28 mouse cellular contexts compared by ENCODE assay signal in genomic region chr1:55554405-55554804, GRCm38 (mm10).
"Had no signal": no experiment of that assay in that cellular context is flagged by ENCODE, and none has a peak within 500 bp of the region (broad histone marks: within the 10 kb centered on the region; RNA-seq: fewer than 3 reads in every experiment).

No protein-coding gene starts in this region.

- ATAC-seq: forebrain, embryonic 13.5 days; forebrain, embryonic 14.5 days; forebrain, embryonic 15.5 days; forebrain, embryonic 16.5 days; forebrain, postnatal 0 days had no signal

- H3K9me3 ChIP-seq: embryonic facial prominence, embryonic 10.5 days; embryonic facial prominence, embryonic 12.5 days; embryonic facial prominence, embryonic 13.5 days; embryonic facial prominence, embryonic 15.5 days; forebrain, embryonic 10.5 days; forebrain, embryonic 12.5 days; forebrain, embryonic 13.5 days; forebrain, embryonic 15.5 days had no signal

- H3K36me3 ChIP-seq: embryonic facial prominence, embryonic 10.5 days; embryonic facial prominence, embryonic 12.5 days; embryonic facial prominence, embryonic 13.5 days; embryonic facial prominence, embryonic 15.5 days; forebrain, embryonic 10.5 days; forebrain, embryonic 12.5 days; forebrain, embryonic 15.5 days had no signal

- H3K4me1 ChIP-seq: embryonic facial prominence, embryonic 10.5 days; embryonic facial prominence, embryonic 12.5 days; embryonic facial prominence, embryonic 13.5 days; embryonic facial prominence, embryonic 15.5 days; forebrain, embryonic 10.5 days; forebrain, embryonic 12.5 days; forebrain, embryonic 13.5 days had no signal

- H3K4me2 ChIP-seq: embryonic facial prominence, embryonic 12.5 days; embryonic facial prominence, embryonic 13.5 days; embryonic facial prominence, embryonic 15.5 days; forebrain, embryonic 12.5 days; forebrain, embryonic 13.5 days; forebrain, embryonic 15.5 days had no signal

- H3K9ac ChIP-seq: embryonic facial prominence, embryonic 12.5 days; embryonic facial prominence, embryonic 13.5 days; embryonic facial prominence, embryonic 15.5 days; forebrain, embryonic 12.5 days; forebrain, embryonic 13.5 days; forebrain, embryonic 15.5 days; forebrain, postnatal 0 days had no signal

- DNase-seq: cerebellum, adult 8-10 months; cerebellum, adult 9-10 months; cerebellum, adult 9-11 months; cerebellum, postnatal 10 days; cerebellum, postnatal 14 days; cerebellum, postnatal 25 days; cerebellum, postnatal 36 days; embryo, embryonic 11 days; forebrain, postnatal 0 days; gastrocnemius, adult 2 months; gastrocnemius, postnatal 10 days; gastrocnemius, postnatal 14 days; gastrocnemius, postnatal 25 days; gastrocnemius, postnatal 36 days; heart, adult 11 months; heart, adult 18-20 months; heart, adult 2 months had no signal

- H3K4me3 ChIP-seq: embryonic facial prominence, embryonic 10.5 days; embryonic facial prominence, embryonic 12.5 days; embryonic facial prominence, embryonic 13.5 days; embryonic facial prominence, embryonic 15.5 days; erythroblast, embryonic 14.5 days; forebrain, embryonic 10.5 days; forebrain, embryonic 12.5 days; forebrain, embryonic 13.5 days; forebrain, embryonic 15.5 days; gastrocnemius, adult 2 months; heart, adult 2 months had no signal

- H3K27ac ChIP-seq: embryonic facial prominence, embryonic 10.5 days; embryonic facial prominence, embryonic 12.5 days; embryonic facial prominence, embryonic 13.5 days; embryonic facial prominence, embryonic 15.5 days; forebrain, embryonic 10.5 days; forebrain, embryonic 12.5 days; forebrain, embryonic 13.5 days; forebrain, embryonic 15.5 days; gastrocnemius, adult 2 months; heart, adult 2 months had no signal

- H3K27me3 ChIP-seq: embryonic facial prominence, embryonic 12.5 days; embryonic facial prominence, embryonic 13.5 days; embryonic facial prominence, embryonic 15.5 days; forebrain, embryonic 12.5 days; forebrain, embryonic 13.5 days; forebrain, embryonic 15.5 days had no signal
